Mouse (Mus musculus) spleen, adult 2 months (tissue): Measurements from ENCODE around the gene Bcat2.

Experiments
- CTCF ChIP-seq: fragments of 200-500 bp; IDR thresholded peaks from 2 replicates; pipeline ENCODE4 v1.5.1; 2011; ENCODE audit warnings: mild to moderate bottlenecking, inconsistent platforms; ENCODE audit not compliant: insufficient read depth, insufficient read length, insufficient replicate concordance; ENCODE audit errors: extremely low read depth
- POLR2A ChIP-seq: fragments of 200-500 bp; IDR thresholded peaks from 2 replicates; pipeline ENCODE4 v1.6.1; 2011; ENCODE audit warnings: low read depth, low read length, inconsistent platforms

DNA sequence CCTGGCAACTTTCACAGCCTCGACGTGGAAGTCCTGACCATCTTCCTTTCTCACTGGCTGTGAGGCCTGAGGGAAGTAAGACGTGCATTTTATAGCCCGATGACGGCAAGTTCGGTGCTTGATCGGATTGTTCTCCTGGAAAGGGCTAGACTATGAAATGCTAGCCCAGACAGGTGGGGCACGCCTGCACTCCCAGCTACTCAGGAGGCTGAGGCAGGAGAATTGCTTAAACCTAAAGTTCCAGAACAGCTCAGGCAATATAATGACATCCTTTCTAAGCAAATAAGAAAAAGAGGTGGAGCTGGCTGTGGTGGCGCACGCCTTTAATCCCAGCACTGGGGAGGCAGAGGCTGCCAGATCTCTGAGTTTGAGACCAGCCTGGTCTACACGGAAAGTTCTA lies 53.6 kb downstream of the Bcat2 start:
- TF ChIP-seq CTCF (no peak), POLR2A (no peak)
